Mouse (Mus musculus) liver, adult 2 months (tissue): Measurements from ENCODE around the gene Usp2. TPM values are rescaled to one million over a fixed set of nuclear protein-coding genes. Genes with fewer than 3 reads are reported as not detected.

Source experiments
- DNase-seq: peaks from one replicate; pipeline ENCODE4 v3.0.0-alpha.2; 2011; ENCODE audit warnings: low read depth, low spot score; ENCODE audit errors: extremely low read depth
- H3K27ac ChIP-seq: fragments of 200-500 bp; replicated peaks from 2 replicates; pipeline ENCODE4 v1.5.1; 2012; ENCODE audit warnings: low read depth, mild to moderate bottlenecking, control low read depth, inconsistent platforms, low read length; ENCODE audit not compliant: insufficient read depth
- H3K27me3 ChIP-seq: fragments of 200-500 bp; 2 replicates; pipeline ENCODE4 v1.6.1; 2012; ENCODE audit warnings: mild to moderate bottlenecking, moderate library complexity, low read length, inconsistent platforms; ENCODE audit not compliant: control insufficient read depth, insufficient read depth
- H3K36me3 ChIP-seq: fragments of 200-500 bp; 2 replicates; pipeline ENCODE4 v1.6.1; 2012; ENCODE audit warnings: low read length, inconsistent platforms; ENCODE audit not compliant: control insufficient read depth, insufficient read depth
- H3K4me1 ChIP-seq: fragments of 200-500 bp; 2 replicates; pipeline ENCODE4 v1.6.1; 2011; ENCODE audit warnings: low read length; ENCODE audit not compliant: control insufficient read depth, insufficient read depth
- H3K4me3 ChIP-seq: fragments of 200-500 bp; 2 replicates; pipeline ENCODE4 v1.5.1; 2011; ENCODE audit warnings: low read depth, mild to moderate bottlenecking, control low read depth, low read length, moderate library complexity; ENCODE audit not compliant: insufficient read depth
- H3K79me2 ChIP-seq: fragments of 200-500 bp; 2 replicates; pipeline ENCODE4 v1.6.1; 2012; ENCODE audit warnings: inconsistent platforms, mild to moderate bottlenecking, low read length, moderate library complexity; ENCODE audit not compliant: control insufficient read depth, insufficient read depth
- H3K9ac ChIP-seq: fragments of 200-500 bp; 2 replicates; pipeline ENCODE4 v1.6.1; 2012; ENCODE audit warnings: low read depth, mild to moderate bottlenecking, control low read depth, inconsistent platforms, low read length
- CTCF ChIP-seq: fragments of 200-500 bp; IDR thresholded peaks from 2 replicates; pipeline ENCODE4 v1.5.1; 2011; ENCODE audit warnings: low read depth, low read length, control low read depth
- POLR2A ChIP-seq: fragments of 200-500 bp; IDR thresholded peaks from 2 replicates; pipeline ENCODE4 v1.6.1; 2011; ENCODE audit warnings: low read length, control low read depth; ENCODE audit not compliant: insufficient read depth; ENCODE audit errors: extremely low read depth
- WGBS: fragments of 180-500 bp; shearing (Covaris S2); methylation state at CpG from one replicate; pipeline ENCODE4 v1.1.7; 2018; 5-methylcytosine and 5-hydroxymethylcytosine counted together
- polyA plus RNA-seq: library from polyadenylated mRNA; depleted of rRNA; stranded (reverse); fragments of >200 nt; gene quantifications from 2 replicates; pipeline ENCODE4 v1.2.3, GENCODE M21; 2012
- total RNA-seq: library from RNA; depleted of rRNA; stranded (reverse); fragments of >200 nt; gene quantifications from 2 replicates; pipeline ENCODE4 v1.2.3, GENCODE M21; 2014

Usp2 gene
- total and polyA plus RNA-seq, 2 experiments = 3.1 to 13.6 TPM

DNA sequence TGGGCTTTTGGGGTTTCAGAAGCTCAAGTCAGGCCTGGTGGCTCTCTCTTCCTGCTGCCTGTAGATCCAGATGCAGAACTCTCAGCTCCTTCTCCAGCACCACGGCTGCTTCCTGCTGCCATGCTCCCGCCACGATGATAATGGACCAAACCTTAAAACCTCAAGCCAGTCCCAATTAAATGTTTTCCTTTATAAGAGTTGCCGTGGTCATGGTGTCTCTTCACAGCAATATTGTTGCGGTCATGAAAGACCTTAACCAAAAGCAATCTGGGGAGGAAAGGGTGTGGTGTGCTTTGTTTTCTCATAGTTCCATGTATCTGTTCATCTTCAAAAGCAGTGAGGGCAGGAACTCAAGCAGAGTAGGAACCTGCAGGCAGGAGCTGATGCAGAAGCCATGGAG is 29.7 kb upstream of the Usp2 start:
- WGBS = 93% methylated on average over 5 of the region's 5 CpGs
- Histone ChIP-seq H3K9ac (no peak overlapping the region), H3K4me3 (no peak overlapping the region), H3K4me1 (no peaks in the 10 kb centered on the region), H3K36me3 (no peaks in the 10 kb centered on the region), H3K27ac (no peak overlapping the region), H3K79me2 (no peaks in the 10 kb centered on the region), H3K27me3 (peaks cover 3% of the 10 kb centered on the region; the same call in 1 of the 2 replicates)
- DNase-seq = no peak
- TF ChIP-seq POLR2A = no peak
- TF ChIP-seq CTCF = no peak

DNA sequence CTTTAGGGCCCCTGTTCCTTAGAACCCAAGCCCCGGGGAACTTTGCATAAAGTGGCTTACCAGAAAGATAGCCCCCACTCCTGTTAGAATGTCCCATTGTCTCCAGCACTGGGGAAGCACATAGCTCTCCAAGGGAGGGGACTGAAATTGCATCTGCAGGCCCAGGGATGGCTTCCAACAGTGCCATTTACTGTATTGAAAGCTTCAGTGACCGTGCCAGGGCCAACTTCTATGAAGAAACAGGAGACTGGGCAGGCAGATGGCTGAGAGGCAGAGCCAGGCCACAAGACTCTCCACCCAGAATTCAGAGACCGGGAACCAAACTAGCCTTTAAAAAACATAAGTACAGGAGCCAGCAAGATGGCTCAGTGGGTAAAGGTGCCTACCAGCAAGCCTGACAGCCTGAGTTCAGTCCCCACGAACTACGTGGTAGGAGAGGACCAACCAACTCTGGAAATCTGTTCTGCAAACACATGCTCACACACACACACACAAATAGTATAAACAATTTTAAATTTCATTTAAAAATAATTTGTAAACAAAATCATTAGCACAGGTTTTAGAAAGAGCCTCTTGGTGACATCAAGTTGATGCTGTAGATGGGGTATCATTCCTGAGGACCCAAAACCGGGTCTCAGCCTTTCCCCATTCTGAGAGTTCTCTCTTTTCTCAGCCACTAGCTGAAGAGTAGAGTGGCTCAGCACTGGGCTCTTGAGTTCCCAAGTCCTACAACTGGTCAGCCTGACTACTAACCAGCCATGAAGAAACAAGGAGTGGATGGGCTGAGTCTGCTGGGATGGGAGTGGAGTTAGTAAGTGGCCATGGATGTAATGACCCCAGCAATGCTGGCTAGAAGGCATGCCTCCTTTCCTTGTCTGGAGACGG is 25.1 kb upstream of the Usp2 start:
- no peaks in the 10 kb centered on the region for H3K36me3 ChIP-seq
- no peaks in the 10 kb centered on the region for H3K79me2 ChIP-seq
- H3K4me1 ChIP-seq = no peaks in the 10 kb centered on the region
- DNase-seq = no peak
- no peak overlapping the region for H3K27ac ChIP-seq
- peaks cover 2% of the 10 kb centered on the region; the same call in 1 of the 2 replicates for H3K27me3 ChIP-seq
- H3K4me3 ChIP-seq = no peak overlapping the region
- TF ChIP-seq POLR2A = no peak
- no peak for TF ChIP-seq CTCF
- no peak overlapping the region for H3K9ac ChIP-seq
- 81% methylated on average over 7 of the region's 7 CpGs for WGBS

GRCm38 (mm10) chr9:44042396-44042680 is 24.5 kb upstream of the Usp2 start:
- Histone ChIP-seq H3K4me1 (no peaks in the 10 kb centered on the region), H3K27me3 (peaks cover 2% of the 10 kb centered on the region; the same call in 1 of the 2 replicates), H3K9ac (no peak overlapping the region), H3K27ac (no peak overlapping the region), H3K36me3 (no peaks in the 10 kb centered on the region), H3K4me3 (no peak overlapping the region), H3K79me2 (no peaks in the 10 kb centered on the region)
- DNase-seq = no peak
- no peak for TF ChIP-seq POLR2A
- TF ChIP-seq CTCF = no peak
- WGBS = 77% methylated on average over 1 of the region's 1 CpGs

DNA sequence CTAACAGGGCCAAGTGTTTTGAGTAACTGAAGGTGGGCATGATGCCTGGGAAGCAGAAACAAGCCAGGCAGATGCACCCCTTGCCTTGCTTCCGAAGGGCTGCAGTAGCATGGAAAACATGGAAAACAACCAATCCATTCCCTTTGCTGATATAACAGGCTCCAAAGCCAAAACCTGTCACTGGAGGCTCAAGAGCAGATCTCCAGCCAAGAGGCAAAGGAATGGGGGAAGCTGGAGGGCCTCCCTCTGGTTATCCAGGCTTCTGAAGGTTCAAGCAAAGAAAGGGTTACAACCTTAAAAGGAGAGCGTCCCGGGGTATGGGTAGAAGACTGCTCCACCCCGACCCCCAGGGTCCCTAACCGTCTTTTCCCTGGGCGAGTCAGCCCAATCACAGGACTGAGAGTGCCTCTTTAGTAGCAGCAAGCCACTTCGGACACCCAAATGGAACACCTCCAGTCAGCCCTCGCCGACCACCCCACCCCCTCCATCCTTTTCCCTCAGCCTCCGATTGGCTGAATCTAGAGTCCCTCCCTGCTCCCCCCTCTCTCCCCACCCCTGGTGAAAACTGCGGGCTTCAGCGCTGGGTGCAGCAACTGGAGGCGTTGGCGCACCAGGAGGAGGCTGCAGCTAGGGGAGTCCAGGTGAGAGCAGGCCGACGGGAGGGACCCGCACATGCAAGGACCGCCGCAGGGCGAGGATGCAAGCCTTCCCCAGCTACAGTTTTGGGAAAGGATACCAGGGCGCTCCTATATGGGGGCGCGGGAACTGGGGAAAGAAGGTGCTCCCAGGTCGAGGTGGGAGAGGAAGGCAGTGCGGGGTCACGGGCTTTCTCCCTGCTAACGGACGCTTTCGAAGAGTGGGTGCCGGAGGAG is 23.7 kb upstream of the Usp2 start, which contains the start of gene Thy1:
Gene Thy1 (plus strand): TSS at position 549 of the 872 bp plus-strand sequence.
- H3K4me3 ChIP-seq = no peak within 1 kb of the TSS
- peaks cover 2% of the 10 kb centered on the region; the same call in 1 of the 2 replicates for H3K27me3 ChIP-seq
- DNase-seq = no peak
- H3K9ac ChIP-seq = no peak within 1 kb of the TSS
- no peaks in the 10 kb centered on the region for H3K79me2 ChIP-seq
- no peaks in the 10 kb centered on the region for H3K4me1 ChIP-seq
- no peak within 1 kb of the TSS for H3K27ac ChIP-seq
- H3K36me3 ChIP-seq = no peaks in the 10 kb centered on the region
- 6% methylated on average over 30 of the region's 30 CpGs for WGBS
- TF ChIP-seq CTCF (no peak), POLR2A (no peak)

DNA sequence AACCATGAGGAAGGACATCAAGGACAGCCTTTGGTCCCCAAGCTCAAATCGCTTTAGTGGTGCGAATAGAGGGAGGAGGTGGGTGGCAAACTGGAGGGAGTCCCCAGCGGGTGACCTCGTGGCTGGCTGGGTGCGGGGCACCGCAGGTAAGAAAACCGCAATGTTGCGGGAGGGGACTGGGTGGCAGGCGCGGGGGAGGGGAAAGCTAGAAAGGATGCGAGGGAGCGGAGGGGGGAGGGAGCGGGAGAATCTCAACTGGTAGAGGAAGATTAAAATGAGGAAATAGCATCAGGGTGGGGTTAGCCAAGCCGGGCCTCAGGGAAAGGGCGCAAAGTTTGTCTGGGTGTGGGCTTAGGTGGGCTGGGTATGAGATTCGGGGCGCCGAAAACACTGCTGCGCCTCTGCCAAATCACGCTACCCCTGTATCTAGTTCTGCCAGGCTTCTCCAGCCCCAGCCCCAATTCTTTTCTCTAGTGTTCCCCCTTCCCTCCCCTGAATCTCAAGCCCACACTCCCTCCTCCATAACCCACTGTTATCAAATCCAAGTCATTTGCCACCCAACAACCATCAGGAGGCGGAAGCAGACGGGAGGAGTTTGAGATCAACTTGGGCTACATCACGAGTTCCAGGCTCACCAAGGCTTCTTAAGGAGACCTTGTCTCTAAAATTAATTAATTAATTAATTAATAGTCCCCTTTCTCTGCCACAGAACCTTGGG is 23.0 kb upstream of the Usp2 start:
- no peak overlapping the region for H3K27ac ChIP-seq
- no peaks in the 10 kb centered on the region for H3K79me2 ChIP-seq
- no peaks in the 10 kb centered on the region for H3K36me3 ChIP-seq
- H3K4me3 ChIP-seq = no peak overlapping the region
- TF ChIP-seq POLR2A (no peak), CTCF (no peak)
- no peaks in the 10 kb centered on the region for H3K4me1 ChIP-seq
- no peak overlapping the region for H3K9ac ChIP-seq
- peaks cover 2% of the 10 kb centered on the region; the same call in 1 of the 2 replicates for H3K27me3 ChIP-seq
- WGBS = 10% methylated on average over 23 of the region's 23 CpGs
- no peak for DNase-seq
